Mouse (Mus musculus): Measurements from ENCODE around the gene Mgat5.

DNA sequence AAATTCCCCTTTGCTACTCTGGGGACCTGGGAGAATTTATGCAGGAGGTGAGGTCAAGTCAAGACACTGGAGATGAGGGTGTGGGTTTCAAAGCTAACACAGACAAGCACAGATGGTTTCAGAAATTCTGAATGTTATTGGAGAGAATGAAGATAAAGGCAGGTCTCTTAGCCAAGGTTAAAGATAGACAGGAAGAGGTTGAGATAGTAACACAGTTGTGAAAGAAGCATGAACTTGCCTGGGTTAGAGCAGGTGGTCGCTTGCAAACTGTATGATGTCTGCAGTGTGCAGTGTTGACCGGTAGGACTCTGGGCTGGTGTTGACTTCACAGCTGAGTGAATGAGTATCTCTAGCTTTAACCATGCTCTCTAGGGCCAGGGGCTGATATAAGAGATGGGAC, 97.8 kb downstream of the Mgat5 start:
- TF ChIP-seq CTCF (IDR thresholded peaks at IDR 0.05; ENCODE audit: control insufficient read depth, insufficient read depth, insufficient read length) (no peak), CEBPB (IDR thresholded peaks at IDR 0.05; ENCODE audit: low read depth) (no peak)
